Mouse (Mus musculus): ENCODE measurements around the gene Nat8f4. TPM values are rescaled to one million over a fixed set of nuclear protein-coding genes. Genes with fewer than 3 reads are reported as not detected.

Gene Nat8f4
- total RNA-seq, 2 experiments from 2014 or later, result 3.8 to 4.3 TPM

Other genes starting within 250 kb of the Nat8f4 start
- gene Nat8f7, start 191.7 kb downstream of the Nat8f4 start, total RNA-seq (2021), result 1 to 10 TPM; 1.2 to 1.4 TPM
- gene Nat8f3, start 139.1 kb downstream of the Nat8f4 start, total RNA-seq (2021), result 1 to 10 TPM in 1 of 2 experiments, under 1 TPM in 1; 0.58 to 1.0 TPM
- gene Nat8f6, start 83.9 kb downstream of the Nat8f4 start, total RNA-seq (2021), result under 1 TPM; 0.48 to 0.87 TPM
- gene Nat8f5, start 83.9 kb downstream of the Nat8f4 start, total RNA-seq (2021), result 1 to 10 TPM; 1.5 TPM
- gene Nat8, start 72.8 kb downstream of the Nat8f4 start, total RNA-seq (2021), result 1 to 10 TPM; 1.3 to 1.8 TPM
- gene Nat8f2, start 35.7 kb downstream of the Nat8f4 start, total RNA-seq (2021), result 1 to 10 TPM in 1 of 2 experiments, under 1 TPM in 1; 0.76 to 1.1 TPM
- 10 to 100 TPM; 51.7 to 54.5 TPM for gene Tprkb, start 7.0 kb upstream of the Nat8f4 start, total RNA-seq (2021)
- 10 to 100 TPM; 13.1 to 16.2 TPM for gene Nat8f1, start 10.8 kb upstream of the Nat8f4 start, total RNA-seq (2021)
- gene Dusp11, start 56.8 kb upstream of the Nat8f4 start, total RNA-seq (2021), result 10 to 100 TPM; 79.0 to 89.5 TPM
- gene Figla, start 111.3 kb upstream of the Nat8f4 start, total RNA-seq (2021), result not detected
- 100 to 1,000 TPM; 197 to 202 TPM for gene Add2, start 123.8 kb upstream of the Nat8f4 start, total RNA-seq (2021)